7 mouse cellular contexts compared by ENCODE assay signal in the genomic region with DNA sequence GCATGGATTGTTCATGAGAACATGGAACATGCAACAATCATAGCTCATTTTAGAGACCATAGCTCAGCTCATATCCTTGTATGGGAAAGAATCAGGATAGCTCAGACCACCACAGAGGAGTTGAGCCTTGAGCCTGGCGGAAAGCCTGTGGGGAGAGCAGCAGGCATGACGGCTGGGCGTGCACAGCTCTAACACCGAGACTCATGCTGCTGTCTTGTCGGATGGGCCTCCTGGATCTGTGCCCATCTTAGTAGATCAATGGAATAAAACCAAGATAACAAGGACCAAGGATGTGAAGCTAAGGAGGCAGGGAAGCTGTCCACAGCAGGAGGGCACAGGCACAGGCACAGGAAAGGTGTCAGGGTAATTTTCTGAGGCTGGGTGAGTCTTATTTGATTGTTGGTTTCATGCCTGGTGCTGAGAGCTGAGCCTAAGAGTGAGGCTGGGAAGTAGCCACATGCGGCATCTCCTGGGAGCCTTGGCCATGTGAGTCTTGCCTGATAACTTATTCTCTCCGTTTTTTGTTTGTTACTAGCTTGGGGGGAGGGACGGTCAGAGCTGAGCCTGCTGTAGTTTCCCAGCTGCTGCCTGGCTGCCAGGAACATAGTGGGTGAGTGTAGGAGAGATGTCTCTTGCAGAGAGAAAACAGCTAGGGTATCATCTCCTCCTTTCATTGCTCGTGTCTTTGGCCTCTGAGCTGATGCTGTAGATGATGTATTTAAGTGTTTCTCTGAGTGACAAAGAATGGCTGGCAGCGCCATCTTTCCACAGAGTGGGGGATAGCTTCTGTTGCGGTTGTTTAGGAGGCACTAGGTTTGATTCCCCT. TPM values are rescaled to one million over a fixed set of nuclear protein-coding genes. Genes with fewer than 3 reads are reported as not detected.
DNase-seq lines count a peak whose midpoint lies in the region; ATAC-seq and TF ChIP-seq lines count a peak whose summit lies in the region.

No protein-coding gene starts in this region.

- no peak for DNase-seq in limb, embryonic 10.5 days (ENCODE audit: low spot score)
- DNase-seq in adrenal gland, postnatal 14 days, result peak; percentile 49
- peak; percentile 60 to 69 for DNase-seq in heart, adult 18-20 months
- DNase-seq in midbrain, postnatal 0 days (ENCODE audit: low spot score), result peak; percentile 66

- WGBS in limb, embryonic 13.5 days, result 69% methylated on average over 11 of the region's 11 CpGs
- WGBS in limb, embryonic 10.5 days, result 79% methylated on average over 11 of the region's 11 CpGs
- 54% methylated on average over 11 of the region's 11 CpGs for WGBS in intestine, postnatal 0 days
- WGBS in midbrain, postnatal 0 days, result 23% methylated on average over 11 of the region's 11 CpGs

- H3K9me3 ChIP-seq in limb, embryonic 13.5 days, result no peaks in the 10 kb centered on the region
- no peaks in the 10 kb centered on the region for H3K9me3 ChIP-seq in limb, embryonic 10.5 days (replicated peaks)
- no peaks in the 10 kb centered on the region for H3K9me3 ChIP-seq in intestine, postnatal 0 days (ENCODE audit: control insufficient read depth)
- H3K9me3 ChIP-seq in midbrain, postnatal 0 days (ENCODE audit: low read length), result no peaks in the 10 kb centered on the region

- no peak overlapping the region for H3K4me2 ChIP-seq in limb, embryonic 13.5 days (replicated peaks)
- no peak overlapping the region for H3K4me2 ChIP-seq in intestine, postnatal 0 days (replicated peaks; ENCODE audit: low read depth)
- peak overlapping the region; percentile 12; the same call in 1 of the 2 replicates for H3K4me2 ChIP-seq in midbrain, postnatal 0 days (ENCODE audit: low read depth, low read length, poor library complexity, severe bottlenecking)

- no peak for ATAC-seq in limb, embryonic 13.5 days (ENCODE audit: low FRiP score, low read depth)
- ATAC-seq in intestine, postnatal 0 days, result 0 out of 2 replicates have a peak, but pooled peaks have one; percentile 28
- ATAC-seq in midbrain, postnatal 0 days (ENCODE audit: low FRiP score), result peak; percentile 53
- no peak for ATAC-seq in granulocyte monocyte progenitor cell, adult 5-6 weeks (replicated peaks; ENCODE audit: poor library complexity, severe bottlenecking)

- H3K4me1 ChIP-seq in limb, embryonic 13.5 days, result peaks cover 5% of the 10 kb centered on the region; the same call in 1 of the 2 replicates
- no peaks in the 10 kb centered on the region for H3K4me1 ChIP-seq in limb, embryonic 10.5 days
- no peaks in the 10 kb centered on the region for H3K4me1 ChIP-seq in intestine, postnatal 0 days (replicated peaks; ENCODE audit: control insufficient read depth, insufficient read depth, low read length)
- peaks cover 12% of the 10 kb centered on the region for H3K4me1 ChIP-seq in midbrain, postnatal 0 days (ENCODE audit: insufficient read depth, low read length)

- H3K9ac ChIP-seq in limb, embryonic 13.5 days, result 0 out of 2 replicates have a peak overlapping the region, but pooled peaks have one; percentile 19
- 0 out of 2 replicates have a peak overlapping the region, but pooled peaks have one; percentile 1 for H3K9ac ChIP-seq in intestine, postnatal 0 days (ENCODE audit: low read depth, low read length)
- 0 out of 2 replicates have a peak overlapping the region, but pooled peaks have one; percentile 44 for H3K9ac ChIP-seq in midbrain, postnatal 0 days (replicated peaks; ENCODE audit: low read length, poor library complexity, severe bottlenecking)

- peak; percentile 57 for TF ChIP-seq CTCF in intestine, postnatal 0 days (IDR thresholded peaks at IDR 0.05; ENCODE audit: low read depth)
- TF ChIP-seq CTCF in midbrain, postnatal 0 days (IDR thresholded peaks at IDR 0.05), result peak; percentile 65

- peaks cover 47% of the 10 kb centered on the region for H3K36me3 ChIP-seq in limb, embryonic 13.5 days
- peaks cover 87% of the 10 kb centered on the region for H3K36me3 ChIP-seq in limb, embryonic 10.5 days
- H3K36me3 ChIP-seq in intestine, postnatal 0 days (ENCODE audit: control insufficient read depth, insufficient read depth), result peaks cover 23% of the 10 kb centered on the region; the same call in 1 of the 2 replicates
- 0 out of 2 replicates have a peak, but pooled peaks cover 2% of the 10 kb centered on the region for H3K36me3 ChIP-seq in midbrain, postnatal 0 days (ENCODE audit: insufficient read depth, low read length)

- no peak overlapping the region for H3K27ac ChIP-seq in limb, embryonic 13.5 days
- no peak overlapping the region for H3K27ac ChIP-seq in limb, embryonic 10.5 days
- H3K27ac ChIP-seq in intestine, postnatal 0 days (ENCODE audit: low read depth, low read length), result 0 out of 2 replicates have a peak overlapping the region, but pooled peaks have one; percentile 8
- H3K27ac ChIP-seq in midbrain, postnatal 0 days (ENCODE audit: low read depth, low read length), result peak overlapping the region; percentile 67

- H3K27me3 ChIP-seq in limb, embryonic 13.5 days, result no peaks in the 10 kb centered on the region
- H3K27me3 ChIP-seq in limb, embryonic 10.5 days (ENCODE audit: low read depth, poor library complexity, severe bottlenecking), result no peaks in the 10 kb centered on the region
- H3K27me3 ChIP-seq in intestine, postnatal 0 days (replicated peaks; ENCODE audit: control insufficient read depth, insufficient read depth, low read length), result no peaks in the 10 kb centered on the region
- no peaks in the 10 kb centered on the region for H3K27me3 ChIP-seq in midbrain, postnatal 0 days (ENCODE audit: insufficient read depth, low read length)

- no peak overlapping the region for H3K4me3 ChIP-seq in limb, embryonic 13.5 days
- H3K4me3 ChIP-seq in limb, embryonic 10.5 days, result no peak overlapping the region
- H3K4me3 ChIP-seq in intestine, postnatal 0 days (ENCODE audit: low read depth, low read length), result no peak overlapping the region
- H3K4me3 ChIP-seq in midbrain, postnatal 0 days (ENCODE audit: low read depth, low read length), result no peak overlapping the region

RNA-seq across cellular contexts. Expression of a gene that starts 22.1 kb away (rescaled TPM):
- 99.0 and 102 TPM in 2 replicates for polyA plus RNA-seq in limb, embryonic 13.5 days (2015; fragmentation: Nextera tagmentation; extraction: Ambion mirVana)
- 125 and 132 TPM in 2 replicates for polyA plus RNA-seq in limb, embryonic 10.5 days (2016; fragmentation: Nextera tagmentation; extraction: Ambion mirVana)
- total RNA-seq in adrenal gland, postnatal 14 days (2021), result 37.6 and 47.5 TPM in 2 replicates
- total RNA-seq in heart, adult 18-20 months (2021), result 10 to 100 TPM; 24.7 to 26.0 TPM
- polyA plus RNA-seq in intestine, postnatal 0 days (2015; fragmentation: Nextera tagmentation; extraction: Ambion mirVana), result 37.2 and 39.6 TPM in 2 replicates
- total RNA-seq in midbrain, postnatal 0 days (2014; rRNA removed), result 45.6 and 71.3 TPM in 2 replicates
- polyA plus RNA-seq in midbrain, postnatal 0 days (2015; fragmentation: Nextera tagmentation; extraction: Ambion mirVana), result 64.3 and 67.1 TPM in 2 replicates
- total RNA-seq in granulocyte monocyte progenitor cell, adult 5-6 weeks (2014; fragmentation: Nextera tagmentation), result 39.8 and 56.0 TPM in 2 replicates
- total RNA-seq in granulocyte monocyte progenitor cell, adult 5-6 weeks (2017), result 39.8 and 55.5 TPM in 2 replicates

RNA-seq across cellular contexts. Expression of a gene that starts 37.1 kb away (rescaled TPM):
- polyA plus RNA-seq in limb, embryonic 13.5 days (2015; fragmentation: Nextera tagmentation; extraction: Ambion mirVana), result 1.2 and 2.5 TPM in 2 replicates
- polyA plus RNA-seq in limb, embryonic 10.5 days (2016; fragmentation: Nextera tagmentation; extraction: Ambion mirVana), result 0.35 and 0.59 TPM in 2 replicates
- 2.9 and 4.4 TPM in 2 replicates for total RNA-seq in adrenal gland, postnatal 14 days (2021)
- total RNA-seq in heart, adult 18-20 months (2021), result 1 to 10 TPM in 1 of 2 experiments, under 1 TPM in 1; 0.62 to 1.2 TPM
- 4.0 and 4.8 TPM in 2 replicates for polyA plus RNA-seq in intestine, postnatal 0 days (2015; fragmentation: Nextera tagmentation; extraction: Ambion mirVana)
- total RNA-seq in midbrain, postnatal 0 days (2014; rRNA removed), result 86.9 and 92.3 TPM in 2 replicates
- 67.6 and 68.0 TPM in 2 replicates for polyA plus RNA-seq in midbrain, postnatal 0 days (2015; fragmentation: Nextera tagmentation; extraction: Ambion mirVana)
- total RNA-seq in granulocyte monocyte progenitor cell, adult 5-6 weeks (2014; fragmentation: Nextera tagmentation), result not detected in 2 replicates
- total RNA-seq in granulocyte monocyte progenitor cell, adult 5-6 weeks (2017), result not detected in 2 replicates

RNA-seq across cellular contexts. Expression of a gene that starts 48.0 kb away (rescaled TPM):
- 1.5 and 2.1 TPM in 2 replicates for polyA plus RNA-seq in limb, embryonic 13.5 days (2015; fragmentation: Nextera tagmentation; extraction: Ambion mirVana)
- 0.80 and 0.86 TPM in 2 replicates for polyA plus RNA-seq in limb, embryonic 10.5 days (2016; fragmentation: Nextera tagmentation; extraction: Ambion mirVana)
- 4.0 and 11.8 TPM in 2 replicates for total RNA-seq in adrenal gland, postnatal 14 days (2021)
- 1 to 10 TPM; 1.6 to 2.9 TPM for total RNA-seq in heart, adult 18-20 months (2021)
- polyA plus RNA-seq in intestine, postnatal 0 days (2015; fragmentation: Nextera tagmentation; extraction: Ambion mirVana), result 0.87 and 0.95 TPM in 2 replicates
- total RNA-seq in midbrain, postnatal 0 days (2014; rRNA removed), result 0.99 and 1.5 TPM in 2 replicates
- polyA plus RNA-seq in midbrain, postnatal 0 days (2015; fragmentation: Nextera tagmentation; extraction: Ambion mirVana), result 0.38 and 0.62 TPM in 2 replicates
- total RNA-seq in granulocyte monocyte progenitor cell, adult 5-6 weeks (2014; fragmentation: Nextera tagmentation), result 84.4 and 96.4 TPM in 2 replicates
- total RNA-seq in granulocyte monocyte progenitor cell, adult 5-6 weeks (2017), result 47.8 and 57.4 TPM in 2 replicates

RNA-seq across cellular contexts. Expression of a gene that starts 57.1 kb away (rescaled TPM):
- 33.1 and 37.7 TPM in 2 replicates for polyA plus RNA-seq in limb, embryonic 13.5 days (2015; fragmentation: Nextera tagmentation; extraction: Ambion mirVana)
- 70.3 and 85.2 TPM in 2 replicates for polyA plus RNA-seq in limb, embryonic 10.5 days (2016; fragmentation: Nextera tagmentation; extraction: Ambion mirVana)
- 85.1 and 90.4 TPM in 2 replicates for total RNA-seq in adrenal gland, postnatal 14 days (2021)
- 100 to 1,000 TPM; 103 to 107 TPM for total RNA-seq in heart, adult 18-20 months (2021)
- 30.8 and 32.6 TPM in 2 replicates for polyA plus RNA-seq in intestine, postnatal 0 days (2015; fragmentation: Nextera tagmentation; extraction: Ambion mirVana)
- total RNA-seq in midbrain, postnatal 0 days (2014; rRNA removed), result 35.1 and 46.6 TPM in 2 replicates
- polyA plus RNA-seq in midbrain, postnatal 0 days (2015; fragmentation: Nextera tagmentation; extraction: Ambion mirVana), result 31.3 and 31.4 TPM in 2 replicates
- 98.2 and 101 TPM in 2 replicates for total RNA-seq in granulocyte monocyte progenitor cell, adult 5-6 weeks (2014; fragmentation: Nextera tagmentation)
- total RNA-seq in granulocyte monocyte progenitor cell, adult 5-6 weeks (2017), result 35.0 and 39.1 TPM in 2 replicates

Comparison
In these comparisons a context has a peak if more than half of its experiments do, and no peak if none do; other contexts are left out.
1. ATAC-seq: peak in intestine, postnatal 0 days (single experiment) and midbrain, postnatal 0 days (single experiment); none in limb, embryonic 13.5 days (single experiment) and granulocyte monocyte progenitor cell, adult 5-6 weeks (single experiment).
2. H3K27ac ChIP-seq: peak in intestine, postnatal 0 days (single experiment) and midbrain, postnatal 0 days (single experiment); none in limb, embryonic 13.5 days (single experiment) and limb, embryonic 10.5 days (single experiment).
3. RNA of a gene that starts 37.1 kb away (total RNA-seq): 86.9 to 92.3 TPM in midbrain, postnatal 0 days; 2.9 to 4.4 TPM in adrenal gland, postnatal 14 days, 0.62 to 1.2 TPM in heart, adult 18-20 months and not detected in granulocyte monocyte progenitor cell, adult 5-6 weeks; every median in the first group is over 10 times any median in the second.
4. Peak in every context shown above with its lines, with median percentiles within 50 percentile points of each other: H3K9ac ChIP-seq.